Mouse (Mus musculus): ENCODE results near the gene Nckap5. TPM values are rescaled to one million over a fixed set of nuclear protein-coding genes. Genes with fewer than 3 reads are reported as not detected.
"Not testable (repeated sequence)": the region's sequence is repeated elsewhere in the genome, so short reads cannot be mapped to it uniquely, and the experiment has no call there.

Gene Nckap5
- polyA plus RNA-seq, 1 experiment from 2014 or later: 16.6 TPM

- no peaks in the 10 kb centered on the region for H3K27me3 ChIP-seq (ENCODE audit: control insufficient read depth, insufficient read depth, low read length)
- H3K4me1 ChIP-seq (replicated peaks; ENCODE audit: control insufficient read depth, insufficient read depth, low read length): no peaks in the 10 kb centered on the region
- H3K36me3 ChIP-seq (ENCODE audit: control insufficient read depth, insufficient read depth, low read length): no peaks in the 10 kb centered on the region
- 86% methylated on average over 8 of the region's 8 CpGs for WGBS
- no peak overlapping the region for H3K9ac ChIP-seq (ENCODE audit: low read length)
- ATAC-seq (replicated peaks; ENCODE audit: low FRiP score) (no peak), DNase-seq (ENCODE audit: low spot score) (no peak)
- H3K27ac ChIP-seq (ENCODE audit: low read depth, low read length): no peak overlapping the region
- H3K4me3 ChIP-seq (ENCODE audit: low read depth, low read length): no peak overlapping the region
- H3K9me3 ChIP-seq (ENCODE audit: control insufficient read depth, low read length): no peaks in the 10 kb centered on the region
- H3K4me2 ChIP-seq (ENCODE audit: low read depth, low read length, severe bottlenecking): no peak overlapping the region
Observed at GRCm38 (mm10) chr1:126801706-126802105, 28.9 kb downstream of the Nckap5 start.

- Histone ChIP-seq H3K27me3 (ENCODE audit: control insufficient read depth, insufficient read depth, low read length) (no peaks in the 10 kb centered on the region), H3K36me3 (ENCODE audit: control insufficient read depth, insufficient read depth, low read length) (no peaks in the 10 kb centered on the region), H3K4me1 (replicated peaks; ENCODE audit: control insufficient read depth, insufficient read depth, low read length) (no peaks in the 10 kb centered on the region), H3K9me3 (ENCODE audit: control insufficient read depth, low read length) (no peaks in the 10 kb centered on the region), H3K4me2 (ENCODE audit: low read depth, low read length, severe bottlenecking) (no peak overlapping the region), H3K27ac (ENCODE audit: low read depth, low read length) (no peak overlapping the region), H3K4me3 (ENCODE audit: low read depth, low read length) (no peak overlapping the region), H3K9ac (ENCODE audit: low read length) (no peak overlapping the region)
- DNase-seq (ENCODE audit: low spot score) (no peak), ATAC-seq (replicated peaks; ENCODE audit: low FRiP score) (peak; percentile 64; the same call in 1 of the 2 replicates)
- 80% methylated on average over 11 of the region's 11 CpGs for WGBS
Observed at GRCm38 (mm10) chr1:126799379-126799798, 31.2 kb downstream of the Nckap5 start.

GRCm38 (mm10) chr1:126780354-126780941 lies 50.2 kb downstream of the Nckap5 start:
- not testable (repeated sequence) for H3K9me3 ChIP-seq (ENCODE audit: control insufficient read depth, low read length); H3K27ac ChIP-seq (ENCODE audit: low read depth, low read length); H3K36me3 ChIP-seq (ENCODE audit: control insufficient read depth, insufficient read depth, low read length); DNase-seq (ENCODE audit: low spot score); H3K4me2 ChIP-seq (ENCODE audit: low read depth, low read length, severe bottlenecking); H3K27me3 ChIP-seq (ENCODE audit: control insufficient read depth, insufficient read depth, low read length); H3K4me3 ChIP-seq (ENCODE audit: low read depth, low read length); H3K4me1 ChIP-seq (replicated peaks; ENCODE audit: control insufficient read depth, insufficient read depth, low read length); H3K9ac ChIP-seq (ENCODE audit: low read length)
- ATAC-seq (replicated peaks; ENCODE audit: low FRiP score): peak; percentile 50
- WGBS: no CpG with 5 or more reads among the region's 2 CpGs

GRCm38 (mm10) chr1:126773947-126774346 lies 56.7 kb downstream of the Nckap5 start:
- H3K4me2 ChIP-seq (ENCODE audit: low read depth, low read length, severe bottlenecking); DNase-seq (ENCODE audit: low spot score); H3K9me3 ChIP-seq (ENCODE audit: control insufficient read depth, low read length); H3K4me3 ChIP-seq (ENCODE audit: low read depth, low read length); H3K9ac ChIP-seq (ENCODE audit: low read length); H3K27ac ChIP-seq (ENCODE audit: low read depth, low read length); ATAC-seq (replicated peaks; ENCODE audit: low FRiP score); H3K27me3 ChIP-seq (ENCODE audit: control insufficient read depth, insufficient read depth, low read length); H3K4me1 ChIP-seq (replicated peaks; ENCODE audit: control insufficient read depth, insufficient read depth, low read length); H3K36me3 ChIP-seq (ENCODE audit: control insufficient read depth, insufficient read depth, low read length): not testable (repeated sequence)
- no CpG with 5 or more reads among the region's 6 CpGs for WGBS

- DNase-seq (ENCODE audit: low spot score): no peak
- Histone ChIP-seq H3K36me3 (ENCODE audit: control insufficient read depth, insufficient read depth, low read length) (no peaks in the 10 kb centered on the region), H3K4me2 (ENCODE audit: low read depth, low read length, severe bottlenecking) (no peak overlapping the region), H3K9me3 (ENCODE audit: control insufficient read depth, low read length) (no peaks in the 10 kb centered on the region), H3K9ac (ENCODE audit: low read length) (no peak overlapping the region), H3K4me1 (replicated peaks; ENCODE audit: control insufficient read depth, insufficient read depth, low read length) (peaks cover 10% of the 10 kb centered on the region; the same call in 1 of the 2 replicates), H3K4me3 (ENCODE audit: low read depth, low read length) (no peak overlapping the region), H3K27me3 (ENCODE audit: control insufficient read depth, insufficient read depth, low read length) (no peaks in the 10 kb centered on the region), H3K27ac (ENCODE audit: low read depth, low read length) (no peak overlapping the region)
- 60% methylated on average over 1 of the region's 1 CpGs for WGBS
- no peak for ATAC-seq (replicated peaks; ENCODE audit: low FRiP score)
Observed at GRCm38 (mm10) chr1:126766971-126767370, 63.6 kb downstream of the Nckap5 start.

GRCm38 (mm10) chr1:126765506-126766170 lies 65.0 kb downstream of the Nckap5 start:
- Histone ChIP-seq H3K9me3 (ENCODE audit: control insufficient read depth, low read length) (no peaks in the 10 kb centered on the region), H3K4me2 (ENCODE audit: low read depth, low read length, severe bottlenecking) (no peak overlapping the region), H3K4me1 (replicated peaks; ENCODE audit: control insufficient read depth, insufficient read depth, low read length) (peaks cover 10% of the 10 kb centered on the region; the same call in 1 of the 2 replicates), H3K36me3 (ENCODE audit: control insufficient read depth, insufficient read depth, low read length) (no peaks in the 10 kb centered on the region), H3K9ac (ENCODE audit: low read length) (no peak overlapping the region), H3K4me3 (ENCODE audit: low read depth, low read length) (no peak overlapping the region), H3K27me3 (ENCODE audit: control insufficient read depth, insufficient read depth, low read length) (no peaks in the 10 kb centered on the region), H3K27ac (ENCODE audit: low read depth, low read length) (peak overlapping the region; percentile 25; the same call in 1 of the 2 replicates)
- peak; percentile 50 for DNase-seq (ENCODE audit: low spot score)
- ATAC-seq (replicated peaks; ENCODE audit: low FRiP score): peak; percentile 36; the same call in 1 of the 2 replicates
- 36% methylated on average over 6 of the region's 6 CpGs for WGBS

DNA sequence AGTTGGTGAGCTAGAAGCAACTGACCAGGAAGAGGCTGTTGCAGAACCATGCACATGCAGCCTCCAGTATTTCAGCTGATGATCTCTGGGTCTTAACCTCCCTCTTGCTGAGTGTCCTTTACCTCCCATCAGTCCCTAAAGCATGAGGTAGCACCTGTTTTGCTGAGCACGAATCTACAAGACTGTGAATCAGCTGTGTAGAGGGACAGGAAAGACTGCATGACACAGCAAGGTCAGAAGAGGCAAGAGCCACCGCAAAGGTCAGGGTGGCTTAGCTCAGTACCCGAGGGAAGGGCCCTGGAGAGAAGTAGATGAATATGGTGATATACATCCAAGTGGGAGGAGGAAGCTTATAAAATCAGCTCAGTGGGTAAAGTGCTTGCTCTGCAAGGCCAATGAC lies 66.4 kb downstream of the Nckap5 start:
- DNase-seq (ENCODE audit: low spot score): no peak
- 88% methylated on average over 3 of the region's 3 CpGs for WGBS

GRCm38 (mm10) chr1:126763192-126763591 lies 67.4 kb downstream of the Nckap5 start:
- Histone ChIP-seq H3K27ac (ENCODE audit: low read depth, low read length) (no peak overlapping the region), H3K4me1 (replicated peaks; ENCODE audit: control insufficient read depth, insufficient read depth, low read length) (peaks cover 10% of the 10 kb centered on the region; the same call in 1 of the 2 replicates), H3K36me3 (ENCODE audit: control insufficient read depth, insufficient read depth, low read length) (no peaks in the 10 kb centered on the region), H3K9ac (ENCODE audit: low read length) (no peak overlapping the region), H3K4me3 (ENCODE audit: low read depth, low read length) (no peak overlapping the region), H3K9me3 (ENCODE audit: control insufficient read depth, low read length) (no peaks in the 10 kb centered on the region), H3K27me3 (ENCODE audit: control insufficient read depth, insufficient read depth, low read length) (no peaks in the 10 kb centered on the region), H3K4me2 (ENCODE audit: low read depth, low read length, severe bottlenecking) (no peak overlapping the region)
- ATAC-seq (replicated peaks; ENCODE audit: low FRiP score) (no peak), DNase-seq (ENCODE audit: low spot score) (no peak)
- WGBS: 86% methylated on average over 2 of the region's 2 CpGs

More for the DNA sequence above, 66.4 kb downstream of the Nckap5 start:
- H3K4me2 ChIP-seq (ENCODE audit: low read depth, low read length, severe bottlenecking): no peak overlapping the region
- peaks cover 10% of the 10 kb centered on the region; the same call in 1 of the 2 replicates for H3K4me1 ChIP-seq (replicated peaks; ENCODE audit: control insufficient read depth, insufficient read depth, low read length)
- no peaks in the 10 kb centered on the region for H3K27me3 ChIP-seq (ENCODE audit: control insufficient read depth, insufficient read depth, low read length)
- H3K36me3 ChIP-seq (ENCODE audit: control insufficient read depth, insufficient read depth, low read length): no peaks in the 10 kb centered on the region
- H3K9me3 ChIP-seq (ENCODE audit: control insufficient read depth, low read length): no peaks in the 10 kb centered on the region
- no peak overlapping the region for H3K27ac ChIP-seq (ENCODE audit: low read depth, low read length)
- H3K9ac ChIP-seq (ENCODE audit: low read length): no peak overlapping the region
- H3K4me3 ChIP-seq (ENCODE audit: low read depth, low read length): no peak overlapping the region
- ATAC-seq (replicated peaks; ENCODE audit: low FRiP score): no peak

All from forebrain, embryonic 11.5 days (tissue).